Mouse (Mus musculus) left cerebral cortex, adult 11 months (tissue): ENCODE data around the gene Ddx19b.
"Not testable (repeated sequence)": the region's sequence is repeated elsewhere in the genome, so short reads cannot be mapped to it uniquely, and the experiment has no call there.

Experiments used
- DNase-seq: peaks from one replicate; pipeline ENCODE4 v3.0.0; 2022; ENCODE audit warnings: low spot score

Ddx19b gene

DNA sequence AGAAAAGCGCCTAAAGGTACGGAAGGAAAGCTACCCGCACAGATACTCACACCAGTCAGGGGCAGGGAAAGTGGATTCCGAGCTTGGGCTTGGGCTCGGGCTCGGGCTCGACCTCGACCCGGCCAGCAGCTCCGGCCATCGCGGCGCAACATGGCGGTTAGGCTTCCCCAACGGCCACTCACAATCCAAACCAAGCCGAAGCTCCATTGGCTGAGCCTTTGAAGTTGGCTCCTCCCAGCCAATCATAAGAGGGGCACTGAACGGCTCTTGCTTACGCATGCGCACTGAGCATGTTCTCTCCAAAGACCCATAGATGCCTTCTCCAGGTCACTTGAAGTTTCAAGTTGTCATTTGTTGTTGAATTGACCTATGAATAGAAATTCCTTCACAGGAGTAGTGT lies at the start of gene Ddx19b:
Ddx19b (minus strand) TSS at position 180 of the 400 bp plus-strand sequence.
- no peak for DNase-seq

DNA sequence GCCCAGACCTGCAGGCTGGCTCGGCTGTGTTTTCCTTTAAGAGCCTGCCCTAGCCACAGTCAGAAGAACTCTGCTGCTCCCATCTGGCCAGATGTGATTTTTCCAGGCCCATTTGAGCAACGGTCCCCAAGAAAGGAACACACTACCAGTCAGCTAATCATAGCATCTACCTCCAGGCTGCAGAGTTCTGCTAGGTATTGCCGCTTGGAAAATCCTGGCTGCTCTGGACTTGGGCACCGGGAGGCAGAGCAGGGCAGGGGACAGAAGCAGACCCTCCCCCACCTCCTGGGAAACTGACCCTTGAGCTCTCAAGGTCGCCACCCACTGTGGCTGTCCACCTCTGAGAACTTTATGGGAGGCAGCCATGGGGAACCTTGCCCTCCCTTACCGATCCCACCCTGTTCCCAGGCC lies 48.3 kb upstream of the Ddx19b start:
- no peak for DNase-seq

DNA sequence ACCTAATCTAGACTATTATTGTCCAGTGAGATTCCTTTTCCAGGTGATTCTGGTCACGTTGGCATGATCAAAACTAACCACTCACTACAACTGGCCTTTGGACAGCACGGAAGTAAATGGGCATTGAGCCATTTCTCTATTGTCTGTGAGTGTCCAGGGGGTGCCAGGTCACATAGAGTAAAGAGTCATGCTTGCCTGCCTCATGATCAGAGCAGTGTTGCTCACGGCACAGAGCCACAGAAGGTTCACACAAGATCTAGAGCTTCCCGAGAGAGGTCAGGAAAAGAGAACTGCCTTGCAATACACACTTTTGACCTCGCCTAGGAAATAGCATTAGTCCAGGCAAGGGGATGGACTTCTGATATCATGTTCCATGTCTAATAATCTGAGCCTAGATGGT lies 47.9 kb upstream of the Ddx19b start:
- no peak for DNase-seq

DNA sequence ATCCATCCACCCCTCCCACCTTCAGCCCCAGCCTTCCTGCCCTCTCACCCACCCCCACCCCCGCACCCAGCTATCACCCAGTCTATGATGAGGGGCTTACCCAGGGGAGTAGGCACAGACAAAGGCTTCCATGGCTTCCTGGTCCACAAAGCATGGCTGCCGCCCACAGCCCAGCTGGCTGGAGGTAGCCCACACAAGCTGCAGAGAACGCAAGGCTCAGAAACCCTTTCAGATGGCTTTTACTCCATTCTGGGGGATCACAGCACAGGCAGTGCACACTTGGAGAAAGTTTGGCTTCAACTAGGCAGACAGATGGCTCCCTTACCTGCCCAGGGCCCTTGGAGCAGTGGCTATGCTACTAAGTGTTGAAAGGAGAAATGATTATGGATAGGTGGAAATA lies 44.4 kb upstream of the Ddx19b start:
- DNase-seq = no peak

DNA sequence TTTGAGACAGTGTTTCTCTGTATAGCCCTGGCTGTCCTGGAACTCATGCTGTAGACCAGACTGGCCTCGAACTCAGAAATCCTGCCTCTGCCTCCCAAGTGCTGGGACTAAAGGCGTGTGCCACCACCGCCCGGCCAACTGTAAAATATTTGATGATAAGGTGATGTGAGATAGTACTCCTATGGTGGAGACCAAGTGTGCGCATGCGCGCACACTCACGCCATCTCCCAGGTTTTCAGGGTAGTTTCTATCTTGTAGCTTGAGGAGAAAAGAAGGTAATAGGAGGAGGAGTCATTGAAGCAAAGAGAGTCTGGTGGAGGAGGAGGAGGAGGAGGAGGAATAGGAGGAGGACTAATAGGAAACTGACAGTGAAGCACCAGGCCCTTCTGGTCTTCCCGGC lies 37.1 kb upstream of the Ddx19b start:
- not testable (repeated sequence) for DNase-seq

DNA sequence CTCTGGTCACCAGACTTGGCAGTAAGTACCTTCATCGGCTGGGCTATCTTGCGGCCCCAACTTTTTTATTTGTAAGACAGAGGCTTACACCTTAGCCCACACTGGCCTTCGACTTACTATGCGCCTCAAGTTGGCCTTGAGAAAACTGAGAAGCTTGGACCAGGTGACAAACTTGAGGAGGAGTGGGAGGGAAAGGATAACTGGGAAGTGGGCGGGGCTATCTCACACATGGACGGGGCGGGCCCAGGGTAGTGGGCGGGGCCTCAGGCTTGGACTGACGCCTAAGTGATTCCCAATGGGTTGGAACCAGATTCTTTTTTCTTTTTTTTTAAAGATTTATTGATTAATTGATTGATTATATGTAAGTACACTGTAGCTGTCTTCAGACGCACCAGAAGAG lies 35.9 kb upstream of the Ddx19b start:
- DNase-seq = no peak

DNA sequence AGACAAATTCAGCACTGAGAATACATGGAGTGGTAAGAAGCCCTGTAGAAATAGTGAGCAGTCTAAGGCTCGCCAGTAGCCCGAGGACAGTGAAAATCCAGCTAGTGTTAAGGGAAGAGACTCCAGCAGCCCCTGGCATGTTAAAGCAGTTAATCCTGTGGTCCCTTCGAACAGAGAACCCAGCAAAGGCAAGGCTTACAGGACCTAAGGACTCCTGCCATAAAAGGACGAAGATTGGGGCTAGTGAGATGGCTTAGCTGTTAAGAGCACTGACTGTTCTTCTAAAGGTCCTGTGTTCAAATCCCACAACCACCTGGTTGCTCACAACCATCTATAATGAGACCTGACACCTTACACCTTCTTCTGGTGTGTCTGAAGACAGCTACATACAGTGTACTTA lies 34.8 kb upstream of the Ddx19b start:
- no peak for DNase-seq

DNA sequence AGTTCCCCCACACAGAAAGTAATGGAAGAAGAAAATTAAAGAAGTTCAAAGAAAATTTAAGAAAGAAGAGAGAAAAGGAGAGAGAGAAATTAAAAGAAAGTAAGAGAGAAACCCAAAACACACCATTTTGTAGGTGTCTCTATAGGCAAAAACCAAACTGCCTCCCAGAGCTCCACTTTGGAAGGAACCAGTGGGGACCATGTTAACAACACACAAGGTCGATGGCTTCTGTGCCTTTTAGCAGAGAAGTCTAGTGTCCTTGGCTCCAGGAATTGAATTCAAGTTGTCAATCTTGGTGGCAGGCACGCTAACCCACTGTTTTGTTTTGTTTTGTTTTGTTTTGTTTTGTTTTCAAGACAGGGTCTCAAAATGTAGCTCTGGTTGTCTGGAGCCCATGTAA lies 31.3 kb upstream of the Ddx19b start:
- DNase-seq = no peak

DNA sequence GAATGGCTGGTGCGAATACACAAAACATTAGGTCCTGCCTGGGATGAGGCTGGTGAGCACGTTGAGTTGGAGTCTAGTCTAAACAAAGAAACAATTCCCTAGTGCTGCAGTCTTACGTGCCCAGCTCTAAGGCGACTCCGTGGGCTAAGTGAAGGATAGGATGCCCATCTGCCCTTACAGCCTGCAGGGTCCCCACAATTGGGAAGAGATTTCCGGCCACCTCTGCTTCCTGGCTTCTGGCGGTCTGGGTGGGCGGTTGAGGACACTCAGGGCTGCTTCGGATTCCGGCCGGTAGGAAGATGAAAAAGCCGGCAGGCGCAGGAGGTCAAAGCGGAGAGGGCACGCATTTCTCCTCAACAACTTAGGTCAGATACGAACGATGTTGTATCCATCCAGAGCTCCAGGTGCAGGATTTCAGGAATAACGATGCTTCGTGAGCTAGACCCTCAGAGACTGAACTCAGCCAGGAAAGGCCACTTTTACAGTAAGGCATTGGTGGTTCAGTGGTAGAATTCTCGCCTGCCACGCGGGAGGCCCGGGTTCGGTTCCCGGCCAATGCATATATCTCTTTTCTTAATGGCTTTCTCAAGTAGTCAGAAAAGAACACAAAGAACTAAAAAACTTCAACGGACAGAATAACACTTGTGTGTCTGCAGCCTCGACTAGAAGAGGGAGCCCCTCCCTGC lies 30.7 kb upstream of the Ddx19b start:
- DNase-seq = peak; percentile 82

DNA sequence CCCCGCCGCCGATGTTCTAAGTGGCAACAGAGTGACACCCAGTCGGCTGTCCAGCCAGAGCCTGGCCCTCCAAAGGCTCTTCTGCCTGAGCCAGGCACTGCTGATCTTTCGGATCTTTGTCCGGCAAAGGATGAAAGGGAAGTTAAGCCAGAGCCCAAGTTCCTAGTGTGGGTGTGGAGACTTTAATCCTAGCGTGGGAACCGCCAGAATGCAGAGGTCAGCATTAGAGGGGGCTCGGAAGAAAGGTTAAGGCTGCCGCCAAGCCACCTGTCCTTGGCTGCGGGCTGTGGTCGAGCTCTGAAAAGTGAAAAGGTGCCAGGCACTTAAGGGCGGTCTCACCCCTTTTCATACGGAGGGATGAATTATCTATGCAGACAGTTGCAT lies 30.1 kb upstream of the Ddx19b start:
- no peak for DNase-seq

DNA sequence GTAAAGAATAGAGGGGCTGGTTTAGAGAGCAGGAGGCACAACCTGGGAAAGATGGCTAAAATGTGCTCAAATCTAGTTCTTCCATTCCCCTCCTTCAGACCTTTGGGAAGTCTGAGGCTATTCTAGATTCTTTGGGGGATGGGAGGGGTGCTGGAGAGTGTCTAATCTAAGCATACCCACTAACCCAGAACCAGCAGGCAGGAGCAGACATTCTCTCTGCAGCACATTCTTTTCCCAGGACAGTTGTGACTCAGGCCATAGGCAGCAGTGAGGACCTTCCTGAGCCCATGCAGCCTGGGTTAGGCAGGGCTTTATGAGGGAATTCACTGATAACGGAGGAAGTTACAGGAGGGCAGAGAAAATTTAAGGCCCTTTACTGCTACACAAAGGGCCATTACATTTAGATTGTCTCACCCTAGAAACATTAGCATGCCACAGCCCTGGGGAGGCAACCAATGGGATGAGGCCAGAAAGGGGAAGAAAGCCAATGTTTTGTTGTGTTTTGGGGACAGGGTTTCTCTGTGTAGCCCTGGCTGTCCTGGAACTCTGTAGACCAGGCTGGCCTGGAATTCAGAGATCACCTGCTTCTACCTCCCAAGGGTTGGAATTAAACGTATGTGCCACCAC lies 27.5 kb upstream of the Ddx19b start:
- DNase-seq = no peak

DNA sequence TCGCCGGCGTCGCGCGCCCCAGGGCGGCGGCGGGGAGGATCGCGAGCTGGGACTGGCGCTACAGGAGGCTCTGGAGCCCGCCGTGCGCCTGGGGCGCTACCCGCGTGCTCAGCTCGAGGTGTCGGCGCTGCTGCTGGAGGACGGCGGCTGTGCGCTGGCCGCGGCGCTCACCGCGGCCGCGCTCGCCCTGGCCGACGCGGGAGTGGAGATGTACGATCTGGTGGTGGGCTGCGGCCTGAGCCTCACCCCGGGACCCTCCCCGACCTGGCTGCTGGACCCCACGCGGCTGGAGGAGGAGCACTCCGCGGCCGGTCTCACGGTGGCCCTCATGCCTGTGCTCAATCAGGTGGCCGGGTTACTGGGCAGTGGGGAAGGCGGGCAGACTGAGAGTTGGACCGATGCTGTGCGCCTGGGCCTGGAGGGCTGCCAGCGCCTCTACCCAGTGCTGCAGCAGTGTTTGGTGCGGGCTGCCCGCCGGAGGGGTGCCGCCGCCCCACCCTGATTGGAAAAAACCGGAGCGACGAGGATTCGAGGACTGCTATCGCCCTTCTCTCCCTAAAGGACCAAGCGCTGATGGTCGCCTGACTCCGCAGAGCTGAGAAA lies 25.2 kb upstream of the Ddx19b start:
- DNase-seq = no peak

DNA sequence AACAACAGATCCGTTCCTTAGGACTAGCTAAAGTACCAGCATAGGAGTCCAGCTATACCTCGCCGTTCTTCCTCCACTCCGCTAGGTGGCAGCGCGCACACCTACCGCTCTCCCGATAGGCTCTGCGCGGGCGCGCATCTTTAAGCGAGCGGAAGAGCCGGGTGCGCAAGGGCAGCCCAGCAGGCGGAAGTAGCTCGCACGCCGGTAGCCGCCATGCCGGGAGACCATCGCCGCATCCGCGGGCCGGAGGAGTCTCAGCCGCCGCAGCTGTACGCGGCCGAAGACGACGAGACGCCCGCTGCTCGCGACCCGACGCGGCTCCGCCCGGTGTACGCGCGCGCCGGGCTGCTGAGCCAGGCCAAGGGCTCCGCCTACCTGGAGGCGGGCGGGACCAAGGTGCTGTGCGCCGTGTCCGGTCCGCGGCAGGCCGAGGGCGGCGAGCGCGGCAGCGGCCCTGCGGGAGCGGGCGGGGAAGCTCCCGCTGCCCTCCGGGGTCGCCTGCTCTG lies 24.7 kb upstream of the Ddx19b start, which contains the start of gene Exosc6:
Exosc6 (plus strand) TSS at position 182 of the 506 bp plus-strand sequence.
- DNase-seq = peak; percentile 81

DNA sequence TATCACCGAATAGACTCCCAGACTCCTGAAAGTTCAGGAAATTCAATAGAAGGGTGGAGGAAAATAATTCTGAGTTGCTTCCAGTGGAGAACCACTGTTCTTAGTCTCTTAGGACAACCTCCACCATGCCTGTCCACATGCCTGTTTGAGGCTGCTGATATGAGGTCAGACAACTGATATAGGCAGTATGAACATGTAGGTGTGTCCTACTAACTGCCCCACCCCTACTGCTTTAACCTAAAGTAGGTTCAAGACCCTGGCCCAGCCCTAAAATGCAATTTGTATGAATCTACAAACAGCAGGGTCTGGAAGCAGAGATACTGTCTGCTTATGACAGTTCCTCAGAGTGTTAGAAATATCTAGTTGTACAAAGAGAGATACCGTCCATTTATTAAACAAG lies 24.1 kb upstream of the Ddx19b start:
- no peak for DNase-seq

DNA sequence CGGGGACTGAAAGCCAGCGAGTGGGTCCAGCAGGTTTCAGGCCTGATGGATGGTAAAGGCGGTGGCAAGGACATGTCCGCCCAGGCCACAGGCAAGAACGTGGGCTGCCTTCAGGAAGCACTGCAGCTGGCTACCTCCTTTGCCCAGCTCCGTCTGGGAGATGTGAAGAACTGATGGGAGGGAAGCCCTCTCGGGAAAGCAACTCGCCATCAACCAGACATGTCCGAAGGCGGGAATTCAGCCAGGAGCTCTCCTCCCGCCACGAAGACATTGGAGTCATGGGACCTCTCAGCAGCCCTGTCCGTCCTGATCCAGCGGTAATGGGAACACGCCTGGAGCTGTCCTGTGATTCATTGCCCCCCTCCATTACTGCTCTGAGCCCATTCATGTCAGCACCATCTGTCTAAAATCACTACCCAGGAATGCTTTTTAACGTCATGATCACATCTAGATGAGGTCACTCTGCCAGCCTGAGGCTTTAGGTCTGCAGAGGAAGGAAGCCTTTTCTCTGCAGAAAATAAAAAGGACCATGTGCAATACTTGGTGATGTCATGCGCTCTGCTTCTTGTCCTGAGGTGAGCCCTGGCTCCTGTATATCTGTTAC lies 23.6 kb upstream of the Ddx19b start:
- DNase-seq = no peak

DNA sequence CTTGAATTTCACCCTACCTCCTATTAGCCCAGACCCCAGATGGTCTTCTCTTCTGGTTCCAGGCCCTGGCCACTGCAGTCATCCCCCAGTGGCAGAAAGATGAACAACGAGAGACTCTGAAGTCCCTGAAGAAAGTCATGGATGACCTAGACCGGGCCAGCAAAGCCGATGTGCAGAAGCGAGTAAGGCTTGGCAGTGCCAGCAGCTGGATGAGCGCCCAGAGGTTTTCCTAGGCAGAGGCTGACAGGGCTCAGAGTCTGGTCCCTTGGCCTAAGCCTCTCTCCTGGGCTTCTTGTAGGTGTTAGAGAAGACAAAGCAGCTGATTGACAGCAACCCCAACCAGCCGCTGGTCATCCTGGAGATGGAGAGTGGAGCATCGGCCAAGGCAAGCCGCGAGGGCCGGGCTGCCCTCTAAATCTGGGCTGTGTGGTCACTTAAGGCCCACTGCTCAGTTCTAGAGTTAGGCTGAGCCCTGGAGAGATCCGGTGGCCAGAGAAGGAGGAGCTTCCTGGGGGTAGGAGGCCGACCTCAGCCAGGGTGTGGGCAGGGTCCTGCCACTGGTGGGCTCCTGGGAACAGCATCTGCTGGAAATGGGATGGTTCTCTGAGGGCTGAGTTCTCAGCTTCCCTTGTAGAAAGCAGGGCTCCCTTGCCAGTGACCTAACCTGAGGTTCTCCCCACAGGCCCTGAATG lies 22.4 kb upstream of the Ddx19b start:
- no peak for DNase-seq

DNA sequence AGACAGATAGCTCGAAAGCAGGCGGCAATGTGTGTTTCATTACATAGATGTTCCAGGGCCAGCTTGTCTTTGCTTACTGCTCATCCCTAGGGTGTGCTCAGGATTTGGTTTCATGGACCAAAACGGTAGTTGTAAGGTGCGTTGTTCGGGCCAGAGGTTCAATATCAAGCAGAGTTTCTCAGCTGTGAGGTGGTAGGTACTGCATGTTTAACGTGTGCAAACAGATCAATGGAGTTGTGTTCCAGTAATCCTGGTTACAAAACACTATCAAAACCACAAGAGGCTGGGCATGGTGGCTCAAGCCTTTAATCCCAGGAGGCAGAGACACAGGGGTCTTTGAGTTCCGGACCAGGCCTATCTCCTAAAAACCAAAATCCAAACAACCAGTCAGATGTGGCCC lies 17.6 kb upstream of the Ddx19b start:
- DNase-seq = no peak

DNA sequence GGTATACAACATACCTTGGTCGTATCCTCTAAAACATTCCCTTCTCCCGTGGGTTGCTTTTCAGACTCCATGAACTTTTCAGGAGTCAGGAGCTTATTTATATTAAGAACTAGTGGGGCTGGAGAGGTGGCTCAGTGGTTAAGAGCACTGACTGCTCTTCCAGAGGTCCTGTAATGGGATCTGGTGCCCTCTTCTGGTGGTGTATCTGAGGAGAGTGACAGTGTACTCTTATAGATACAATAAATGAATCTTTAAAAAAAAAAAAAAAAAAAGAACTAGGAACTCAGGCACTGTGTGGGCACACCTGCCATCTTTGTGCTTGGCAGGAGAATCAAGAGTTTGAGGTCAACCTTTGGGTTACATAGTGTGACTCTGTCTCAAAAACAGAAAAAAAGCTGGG lies 17.1 kb upstream of the Ddx19b start:
- no peak for DNase-seq

DNA sequence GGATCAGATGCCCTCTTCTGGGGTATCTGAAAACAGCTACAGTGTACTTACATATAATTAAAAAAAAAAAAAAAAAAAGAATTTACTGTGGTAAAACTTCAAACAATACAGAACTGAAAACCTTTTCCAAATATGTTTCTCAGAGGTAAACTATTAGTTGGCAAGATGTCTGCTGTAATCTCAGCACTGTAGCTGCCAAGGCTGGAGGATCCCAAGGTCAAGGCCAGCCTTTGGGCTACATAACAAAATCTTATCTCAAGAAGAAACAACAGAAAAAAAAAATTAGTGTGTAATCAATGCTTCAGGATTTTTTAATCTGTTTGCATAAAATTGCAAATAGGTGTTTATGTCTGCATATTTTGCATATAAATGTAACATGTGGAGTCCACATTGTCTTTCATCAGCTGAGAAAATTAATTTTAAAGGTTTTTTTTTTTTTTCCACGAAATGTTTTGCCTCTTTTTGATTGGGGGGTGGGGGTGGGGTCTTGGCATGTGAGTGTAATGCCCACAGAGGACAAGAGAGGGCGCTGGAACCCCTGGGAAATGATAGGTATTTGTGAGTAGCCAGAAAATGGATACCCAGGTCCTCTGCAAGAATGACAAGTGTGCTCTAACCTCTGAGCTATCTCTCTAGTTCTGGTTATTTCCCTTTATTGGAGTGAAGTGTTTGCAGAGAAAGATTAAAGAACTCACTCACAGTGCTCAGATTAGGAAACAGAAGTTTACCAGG lies 12.6 kb upstream of the Ddx19b start:
- no peak for DNase-seq

DNA sequence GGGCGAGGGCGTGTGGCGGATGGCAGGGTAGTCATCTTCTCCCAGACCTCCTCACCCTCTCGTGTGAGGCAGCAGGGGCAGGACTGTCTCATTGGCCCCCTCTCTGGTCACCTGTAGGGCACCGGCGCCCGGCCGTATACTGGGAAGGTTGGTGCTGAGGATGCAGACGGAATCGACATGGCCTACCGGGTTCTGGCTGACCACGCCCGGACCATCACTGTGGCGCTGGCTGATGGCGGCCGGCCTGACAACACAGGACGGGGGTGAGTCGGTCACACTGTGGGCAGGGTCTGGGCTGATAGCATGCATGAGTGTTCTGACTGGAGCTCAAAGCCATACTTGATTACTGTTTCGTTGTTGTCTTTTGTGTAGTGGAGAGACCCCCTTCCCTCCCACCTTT lies 11.0 kb upstream of the Ddx19b start:
- no peak for DNase-seq

DNA sequence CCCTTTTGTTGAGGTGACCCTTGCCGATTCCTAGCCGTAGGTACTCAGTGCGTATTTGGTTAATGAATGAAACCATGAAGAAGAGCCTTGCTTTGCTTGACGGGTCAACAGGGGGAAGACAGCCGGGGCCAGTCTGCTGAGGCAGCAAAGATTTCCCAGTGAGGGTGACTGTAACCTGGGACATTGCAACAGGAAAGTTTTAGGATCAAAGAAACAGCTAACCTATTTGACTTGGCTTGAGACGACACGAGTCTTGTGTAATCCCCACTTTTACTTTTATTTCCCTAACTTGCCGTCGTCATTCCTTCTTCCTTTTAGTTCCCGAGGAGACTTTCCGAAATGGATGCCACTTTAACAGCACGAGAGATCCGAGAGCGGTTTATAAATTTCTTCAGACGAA lies 5.0 kb upstream of the Ddx19b start:
- no peak for DNase-seq

DNA sequence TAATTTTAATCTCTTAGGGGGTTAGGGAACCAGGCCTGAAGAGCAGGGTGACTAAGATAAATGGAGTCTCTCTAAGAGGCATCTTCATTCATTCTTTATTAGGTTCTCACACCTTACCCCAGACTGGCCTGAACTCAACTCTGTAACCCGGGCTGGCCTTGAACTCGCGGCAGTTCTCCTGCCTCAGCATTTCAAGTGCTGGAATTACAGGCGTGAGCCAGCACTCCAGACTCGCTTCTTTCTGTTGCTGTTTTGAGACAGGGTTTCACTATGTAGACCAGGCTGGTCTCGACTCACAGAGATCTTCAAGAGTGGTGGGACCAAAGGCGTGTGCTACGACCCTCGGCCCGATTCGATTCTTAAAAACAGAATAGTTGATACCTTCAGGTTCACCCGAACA lies 2.7 kb upstream of the Ddx19b start:
- no peak for DNase-seq
